Mouse (Mus musculus) midbrain, embryonic 15.5 days (tissue): ENCODE results near the gene Chchd2. TPM values are rescaled to one million over a fixed set of nuclear protein-coding genes. Genes with fewer than 3 reads are reported as not detected.
A peak's percentile ranks its signal among the peaks of the same experiment; 100 is the strongest.
"Not testable (repeated sequence)": the region's sequence is repeated elsewhere in the genome, so short reads cannot be mapped to it uniquely, and the experiment has no call there.

Source experiments
- ATAC-seq: fragments of 200-750 bp; cut with Nextera tagmentation; replicated peaks from 2 replicates; pipeline ENCODE4 v1.8.0; 2017; ENCODE audit warnings: moderate TSS enrichment
- H3K27ac ChIP-seq: fragments of 300-500 bp; sonication (generic); 2 replicates; pipeline ENCODE4 v1.5.1; 2015; ENCODE audit warnings: mild to moderate bottlenecking, inconsistent platforms
- H3K27me3 ChIP-seq: fragments of 300-500 bp; sonication (generic); replicated peaks from 2 replicates; pipeline ENCODE4 v1.6.1; 2015; ENCODE audit warnings: inconsistent platforms
- H3K36me3 ChIP-seq: fragments of 300-500 bp; sonication (generic); replicated peaks from 2 replicates; pipeline ENCODE4 v1.6.1; 2015; ENCODE audit warnings: inconsistent platforms
- H3K4me1 ChIP-seq: fragments of 300-500 bp; sonication (generic); 2 replicates; pipeline ENCODE4 v1.6.1; 2015; ENCODE audit warnings: inconsistent platforms
- H3K4me2 ChIP-seq: fragments of 300-500 bp; sonication (generic); 2 replicates; pipeline ENCODE4 v1.6.1; 2015; ENCODE audit warnings: inconsistent platforms, mild to moderate bottlenecking, moderate library complexity
- H3K4me3 ChIP-seq: fragments of 300-500 bp; sonication (generic); 2 replicates; pipeline ENCODE4 v1.5.1; 2015; ENCODE audit warnings: mild to moderate bottlenecking, inconsistent platforms
- H3K9ac ChIP-seq: fragments of 300-500 bp; sonication (generic); 2 replicates; pipeline ENCODE4 v1.6.1; 2015; ENCODE audit warnings: mild to moderate bottlenecking, inconsistent platforms
- H3K9me3 ChIP-seq: fragments of 300-500 bp; sonication (generic); 2 replicates; pipeline ENCODE4 v1.6.1; 2016; ENCODE audit warnings: inconsistent platforms
- WGBS: fragments of 180-500 bp; shearing (Covaris S2); methylation state at CpG from one replicate; pipeline ENCODE4 v1.1.7; 2015; ENCODE audit warnings: mixed read lengths; 5-methylcytosine and 5-hydroxymethylcytosine counted together
- polyA plus RNA-seq: library from polyadenylated mRNA; unstranded; fragments of >200 nt; fragmentation: Nextera tagmentation; extraction: Ambion mirVana; gene quantifications from 2 replicates; pipeline ENCODE4 v1.2.1, GENCODE M21; 2015

The Chchd2 gene
- polyA plus RNA-seq, 1 experiment from 2014 or later = 674 TPM

GRCm38 (mm10) chr5:129909147-129909546 is 21.9 kb upstream of the Chchd2 start:
- peak overlapping the region; percentile 67 for H3K4me3 ChIP-seq
- H3K27me3 ChIP-seq = no peaks in the 10 kb centered on the region
- no peaks in the 10 kb centered on the region for H3K36me3 ChIP-seq
- H3K4me1 ChIP-seq = peaks cover 13% of the 10 kb centered on the region
- H3K27ac ChIP-seq = peak overlapping the region; percentile 97
- ATAC-seq = no peak
- 73% methylated on average over 9 of the region's 9 CpGs for WGBS
- H3K9ac ChIP-seq = peak overlapping the region; percentile 82
- peak overlapping the region; percentile 72 for H3K4me2 ChIP-seq
- no peaks in the 10 kb centered on the region for H3K9me3 ChIP-seq

GRCm38 (mm10) chr5:129908242-129908965 is 21.1 kb upstream of the Chchd2 start, which contains the start of gene Nupr1l:
Gene Nupr1l (plus strand): TSS chr5:129908540.
- H3K36me3 ChIP-seq = no peaks in the 10 kb centered on the region
- peak within 1 kb of the TSS; percentile 67 for H3K4me3 ChIP-seq
- peaks cover 13% of the 10 kb centered on the region for H3K4me1 ChIP-seq
- peak within 1 kb of the TSS; percentile 97 for H3K27ac ChIP-seq
- no peaks in the 10 kb centered on the region for H3K9me3 ChIP-seq
- peak within 1 kb of the TSS; percentile 82 for H3K9ac ChIP-seq
- peak within 1 kb of the TSS; percentile 72 for H3K4me2 ChIP-seq
- ATAC-seq = peak; percentile 97
- no peaks in the 10 kb centered on the region for H3K27me3 ChIP-seq
- under 1% methylated on average over 63 of the region's 63 CpGs for WGBS

- H3K27ac ChIP-seq = peak overlapping the region; percentile 97
- H3K4me2 ChIP-seq = peak overlapping the region; percentile 72
- H3K27me3 ChIP-seq = no peaks in the 10 kb centered on the region
- WGBS = 9% methylated on average over 4 of the region's 4 CpGs
- ATAC-seq = no peak
- H3K9ac ChIP-seq = peak overlapping the region; percentile 45; the same call in 1 of the 2 replicates
- H3K9me3 ChIP-seq = no peaks in the 10 kb centered on the region
- peaks cover 13% of the 10 kb centered on the region for H3K4me1 ChIP-seq
- peak overlapping the region; percentile 67 for H3K4me3 ChIP-seq
- H3K36me3 ChIP-seq = 0 out of 2 replicates have a peak, but pooled peaks cover 4% of the 10 kb centered on the region
Observed at GRCm38 (mm10) chr5:129907775-129908174, 20.5 kb upstream of the Chchd2 start.

GRCm38 (mm10) chr5:129898449-129898848 is 11.2 kb upstream of the Chchd2 start, which contains the start of gene Phkg1:
Gene Phkg1 (minus strand): TSS chr5:129898549.
- Histone ChIP-seq H3K27ac (no peak within 1 kb of the TSS), H3K4me3 (no peak within 1 kb of the TSS), H3K4me1 (peaks cover 12% of the 10 kb centered on the region), H3K36me3 (0 out of 2 replicates have a peak, but pooled peaks cover 15% of the 10 kb centered on the region), H3K27me3 (no peaks in the 10 kb centered on the region), H3K4me2 (no peak within 1 kb of the TSS), H3K9me3 (no peaks in the 10 kb centered on the region), H3K9ac (no peak within 1 kb of the TSS)
- WGBS = 97% methylated on average over 1 of the region's 1 CpGs
- no peak for ATAC-seq

GRCm38 (mm10) chr5:129895198-129896088 is 8.2 kb upstream of the Chchd2 start, which contains the start of gene Zbed5:
Gene Zbed5 (plus strand): TSS chr5:129895723.
- peak; percentile 99 for ATAC-seq
- H3K27me3 ChIP-seq = no peaks in the 10 kb centered on the region
- peak within 1 kb of the TSS; percentile 84 for H3K4me2 ChIP-seq
- H3K27ac ChIP-seq = peak within 1 kb of the TSS; percentile 69
- peaks cover 12% of the 10 kb centered on the region for H3K4me1 ChIP-seq
- H3K4me3 ChIP-seq = peak within 1 kb of the TSS; percentile 88
- H3K9ac ChIP-seq = peak within 1 kb of the TSS; percentile 63
- WGBS = 2% methylated on average over 44 of the region's 44 CpGs
- H3K9me3 ChIP-seq = no peaks in the 10 kb centered on the region
- no peaks in the 10 kb centered on the region for H3K36me3 ChIP-seq

- H3K27ac ChIP-seq, H3K27me3 ChIP-seq, H3K4me3 ChIP-seq, ATAC-seq, H3K4me2 ChIP-seq, H3K36me3 ChIP-seq, H3K9ac ChIP-seq, H3K9me3 ChIP-seq: not testable (repeated sequence)
- WGBS = 69% methylated on average over 7 of the region's 7 CpGs
- peaks cover 18% of the 10 kb centered on the region for H3K4me1 ChIP-seq
Observed at GRCm38 (mm10) chr5:129890390-129890789, 3.1 kb upstream of the Chchd2 start.

GRCm38 (mm10) chr5:129886271-129886670 is 999 bp downstream of the Chchd2 start:
- Histone ChIP-seq H3K4me3 (peak overlapping the region; percentile 95), H3K9me3 (no peaks in the 10 kb centered on the region), H3K4me2 (peak overlapping the region; percentile 56), H3K9ac (peak overlapping the region; percentile 94), H3K27ac (peak overlapping the region; percentile 93; the same call in 1 of the 2 replicates), H3K27me3 (no peaks in the 10 kb centered on the region), H3K36me3 (peaks cover 10% of the 10 kb centered on the region; the same call in 1 of the 2 replicates), H3K4me1 (peaks cover 29% of the 10 kb centered on the region)
- ATAC-seq = no peak
- 52% methylated on average over 10 of the region's 10 CpGs for WGBS

- 70% methylated on average over 3 of the region's 3 CpGs for WGBS
- Histone ChIP-seq H3K4me1 (peaks cover 10% of the 10 kb centered on the region), H3K27ac (no peak overlapping the region), H3K27me3 (no peaks in the 10 kb centered on the region), H3K9me3 (no peaks in the 10 kb centered on the region), H3K4me3 (no peak overlapping the region), H3K9ac (no peak overlapping the region), H3K36me3 (peaks cover 23% of the 10 kb centered on the region; the same call in 1 of the 2 replicates), H3K4me2 (no peak overlapping the region)
- no peak for ATAC-seq
Observed at GRCm38 (mm10) chr5:129879888-129880287, 7.4 kb downstream of the Chchd2 start.

- peaks cover 23% of the 10 kb centered on the region; the same call in 1 of the 2 replicates for H3K36me3 ChIP-seq
- no peak for ATAC-seq
- no peaks in the 10 kb centered on the region for H3K9me3 ChIP-seq
- no peak overlapping the region for H3K27ac ChIP-seq
- peaks cover 4% of the 10 kb centered on the region; the same call in 1 of the 2 replicates for H3K4me1 ChIP-seq
- H3K9ac ChIP-seq = no peak overlapping the region
- 60% methylated on average over 2 of the region's 2 CpGs for WGBS
- no peaks in the 10 kb centered on the region for H3K27me3 ChIP-seq
- no peak overlapping the region for H3K4me2 ChIP-seq
- H3K4me3 ChIP-seq = no peak overlapping the region
Observed at GRCm38 (mm10) chr5:129878946-129879345, 8.3 kb downstream of the Chchd2 start.

- ATAC-seq = no peak
- Histone ChIP-seq H3K9me3 (no peaks in the 10 kb centered on the region), H3K36me3 (peaks cover 19% of the 10 kb centered on the region; the same call in 1 of the 2 replicates), H3K4me2 (no peak overlapping the region), H3K27me3 (no peaks in the 10 kb centered on the region), H3K27ac (no peak overlapping the region), H3K4me3 (no peak overlapping the region), H3K4me1 (no peaks in the 10 kb centered on the region), H3K9ac (no peak overlapping the region)
- WGBS = 78% methylated on average over 9 of the region's 9 CpGs
Observed at GRCm38 (mm10) chr5:129877731-129878455, 9.4 kb downstream of the Chchd2 start.

- Histone ChIP-seq H3K27ac (no peak overlapping the region), H3K4me2 (no peak overlapping the region), H3K9ac (no peak overlapping the region), H3K9me3 (no peaks in the 10 kb centered on the region), H3K4me1 (no peaks in the 10 kb centered on the region), H3K27me3 (no peaks in the 10 kb centered on the region), H3K36me3 (peaks cover 2% of the 10 kb centered on the region; the same call in 1 of the 2 replicates), H3K4me3 (no peak overlapping the region)
- no peak for ATAC-seq
- WGBS = 80% methylated on average over 11 of the region's 11 CpGs
Observed at GRCm38 (mm10) chr5:129875098-129875497, 12.2 kb downstream of the Chchd2 start.
